Mouse (Mus musculus) olfactory bulb, adult 2 months (tissue): Measurements from ENCODE around the gene Rcan1.

ENCODE experiments used
- CTCF ChIP-seq: fragments of 200-500 bp; IDR thresholded peaks from 2 replicates; pipeline ENCODE4 v1.5.1; 2012; ENCODE audit warnings: low read depth, mild to moderate bottlenecking, low read length, moderate library complexity; ENCODE audit not compliant: insufficient read depth
- POLR2A ChIP-seq: fragments of 200-500 bp; IDR thresholded peaks from 2 replicates; pipeline ENCODE4 v1.6.1; 2012; ENCODE audit warnings: mild to moderate bottlenecking, low read depth, low read length, moderate library complexity; ENCODE audit not compliant: insufficient read depth

- TF ChIP-seq POLR2A, result no peak
- no peak for TF ChIP-seq CTCF
Observed at GRCm38 (mm10) chr16:92383412-92383811, 87.3 kb downstream of the Rcan1 start.
